Mouse (Mus musculus): ENCODE data around the gene Cenpv.

The Cenpv gene

GRCm38 (mm10) chr11:62554163-62554855 is 15.2 kb upstream of the Cenpv start:
- DNase-seq (ENCODE audit: low spot score in 2 of 2), result no peak

- no peak for DNase-seq (ENCODE audit: low spot score in 2 of 2)
These were observed 14.6 kb upstream of the Cenpv start for GRCm38 (mm10) chr11:62553633-62554032.

- no peak for DNase-seq (ENCODE audit: low spot score in 2 of 2)
These were observed 14.1 kb upstream of the Cenpv start for GRCm38 (mm10) chr11:62553186-62553585.

- peak; percentile 78 to 89 for DNase-seq (ENCODE audit: low spot score in 2 of 2)
These were observed 12.4 kb upstream of the Cenpv start for GRCm38 (mm10) chr11:62551226-62552119.

- DNase-seq (ENCODE audit: low spot score in 2 of 2), result peak; percentile 99
These were observed 11.7 kb upstream of the Cenpv start, which contains the start of gene Ubb for GRCm38 (mm10) chr11:62550727-62551225. Ubb (plus strand) TSS chr11:62551171.

- DNase-seq (ENCODE audit: low spot score in 2 of 2), result peak; percentile 28 to 31
These were observed 11.2 kb upstream of the Cenpv start for GRCm38 (mm10) chr11:62550227-62550685.

GRCm38 (mm10) chr11:62549782-62550181 is 10.7 kb upstream of the Cenpv start:
- peak in 1 of 2 experiments; percentile 46 for DNase-seq (ENCODE audit: low spot score in 2 of 2)

- DNase-seq (ENCODE audit: low spot score in 2 of 2), result no peak
These were observed 4.9 kb upstream of the Cenpv start for GRCm38 (mm10) chr11:62543991-62544390.

- no peak for DNase-seq (ENCODE audit: low spot score in 2 of 2)
These were observed 2.5 kb upstream of the Cenpv start for GRCm38 (mm10) chr11:62541581-62541980.

GRCm38 (mm10) chr11:62540969-62541368 is 1.9 kb upstream of the Cenpv start:
- DNase-seq (ENCODE audit: low spot score in 2 of 2), result no peak

GRCm38 (mm10) chr11:62540167-62540566 is 1.1 kb upstream of the Cenpv start:
- no peak for DNase-seq (ENCODE audit: low spot score in 2 of 2)

- DNase-seq (ENCODE audit: low spot score in 2 of 2), result peak in 1 of 2 experiments; percentile 51
These were observed 556 bp downstream of the Cenpv start for GRCm38 (mm10) chr11:62538321-62539088.

- no peak for DNase-seq (ENCODE audit: low spot score in 2 of 2)
These were observed 1.5 kb downstream of the Cenpv start for GRCm38 (mm10) chr11:62537590-62537989.

- DNase-seq (ENCODE audit: low spot score in 2 of 2), result no peak
These were observed 2.0 kb downstream of the Cenpv start for GRCm38 (mm10) chr11:62537089-62537488.

GRCm38 (mm10) chr11:62522283-62522682 is 16.8 kb downstream of the Cenpv start:
- DNase-seq (ENCODE audit: low spot score in 2 of 2), result no peak

GRCm38 (mm10) chr11:62518991-62519390 is 20.1 kb downstream of the Cenpv start:
- DNase-seq (ENCODE audit: low spot score in 2 of 2), result no peak

GRCm38 (mm10) chr11:62513311-62513710 is 25.8 kb downstream of the Cenpv start:
- DNase-seq (ENCODE audit: low spot score in 2 of 2), result no peak

- no peak for DNase-seq (ENCODE audit: low spot score in 2 of 2)
These were observed 26.5 kb downstream of the Cenpv start for GRCm38 (mm10) chr11:62512529-62513080.

GRCm38 (mm10) chr11:62511444-62512202 is 27.4 kb downstream of the Cenpv start:
- no peak for DNase-seq (ENCODE audit: low spot score in 2 of 2)

- no peak for DNase-seq (ENCODE audit: low spot score in 2 of 2)
These were observed 28.1 kb downstream of the Cenpv start for GRCm38 (mm10) chr11:62510956-62511355.

- no peak for DNase-seq (ENCODE audit: low spot score in 2 of 2)
These were observed 29.5 kb downstream of the Cenpv start for GRCm38 (mm10) chr11:62509571-62509970.
